Mouse (Mus musculus) embryonic fibroblast, embryonic 13.5 days (primary cell): ENCODE measurements around the gene Rpl26.

Experiments
- CTCF ChIP-seq: IDR thresholded peaks from 2 replicates; pipeline ENCODE4 v1.5.1; 2011; ENCODE audit warnings: mild to moderate bottlenecking, control low read depth, low read length, moderate library complexity, borderline replicate concordance; ENCODE audit not compliant: insufficient read depth
- POLR2A ChIP-seq: IDR thresholded peaks from 2 replicates; pipeline ENCODE4 v1.6.1; 2011; ENCODE audit warnings: low read depth, mild to moderate bottlenecking, control low read depth, low read length, moderate library complexity

GRCm38 (mm10) chr11:68890625-68891024, 10.8 kb upstream of the Rpl26 start:
- no peak for TF ChIP-seq POLR2A
- TF ChIP-seq CTCF = no peak
